Mouse (Mus musculus): ENCODE results near the gene Map1s.

- TF ChIP-seq POLR2A (IDR thresholded peaks at IDR 0.05; ENCODE audit: low read depth, low read length) (no peak), CTCF (conservative IDR thresholded peaks at IDR 0.05; ENCODE audit: insufficient read depth, insufficient read length, low read depth, low read length) (no peak)
These were observed 29.1 kb downstream of the Map1s start for GRCm38 (mm10) chr8:70934786-70935185.

Measured in kidney, adult 2 months (tissue).